Mouse (Mus musculus): ENCODE results near the gene Trim41. TPM values are rescaled to one million over a fixed set of nuclear protein-coding genes. Genes with fewer than 3 reads are reported as not detected.
A peak's percentile ranks its signal among the peaks of the same experiment; 100 is the strongest.

Gene Trim41
- total RNA-seq, 2 experiments from 2014 or later, result 62.6 to 67.1 TPM

GRCm38 (mm10) chr11:48774443-48775298 is 42.5 kb downstream of the Trim41 start:
- intact Hi-C loops (cut with DNase I), result loop anchor here (10.0 kb wide), 2 partner anchors 1860 to 1910 kb away; no protein-coding TSS in a partner anchor
- peak; percentile 68 to 74 for DNase-seq (ENCODE audit: low spot score in 2 of 2)

- intact Hi-C loops (cut with DNase I), result loop anchor here (10.0 kb wide), 2 partner anchors 1857 to 1907 kb away; no protein-coding TSS in a partner anchor
- no peak for DNase-seq (ENCODE audit: low spot score in 2 of 2)
Measured at GRCm38 (mm10) chr11:48771691-48772090, 45.5 kb downstream of the Trim41 start.

GRCm38 (mm10) chr11:48767195-48767876 is 49.8 kb downstream of the Trim41 start:
- intact Hi-C loops (cut with DNase I), result no loop called here
- DNase-seq (ENCODE audit: low spot score in 2 of 2), result no peak

- peak in 1 of 2 experiments; percentile 65 for DNase-seq (ENCODE audit: low spot score in 2 of 2)
- intact Hi-C loops (cut with DNase I), result no loop called here
Measured at GRCm38 (mm10) chr11:48764119-48764518, 53.0 kb downstream of the Trim41 start.

- intact Hi-C loops (cut with DNase I), result no loop called here
- no peak for DNase-seq (ENCODE audit: low spot score in 2 of 2)
Measured at GRCm38 (mm10) chr11:48759021-48759420, 58.1 kb downstream of the Trim41 start.

Other genes starting within 250 kb of the Trim41 start
- gene Rack1, start 17.0 kb downstream of the Trim41 start, total RNA-seq (2021), result 100 to 1,000 TPM; 223 to 235 TPM
- 1 to 10 TPM; 1.4 to 2.2 TPM for gene Trim7, start 8.8 kb upstream of the Trim41 start, total RNA-seq (2021)
- gene Gm12184, start 9.3 kb upstream of the Trim41 start, total RNA-seq (2021), result 1 to 10 TPM in 1 of 2 experiments, under 1 TPM in 1; 0.99 to 1.5 TPM
- 1 to 10 TPM; 4.6 to 5.0 TPM for gene Irgm1, start 54.3 kb upstream of the Trim41 start, total RNA-seq (2021)
- gene Gm5431, start 84.9 kb upstream of the Trim41 start, total RNA-seq (2021), result under 1 TPM; 0.34 to 0.39 TPM
- under 1 TPM; 0.48 to 0.69 TPM for gene Psme2b, start 128.8 kb upstream of the Trim41 start, total RNA-seq (2021)
- not detected for gene Olfr56, start 161.5 kb upstream of the Trim41 start, total RNA-seq (2021)
- gene 9930111J21Rik1, start 162.0 kb upstream of the Trim41 start, total RNA-seq (2021), result under 1 TPM; 0.73 to 0.82 TPM
- gene Gm12185, start 174.9 kb upstream of the Trim41 start, total RNA-seq (2021), result under 1 TPM; 0.09 to 0.11 TPM
- under 1 TPM in 1 of 2 experiments, not detected in 1; 0.50 TPM for gene Tgtp1, start 176.8 kb upstream of the Trim41 start, total RNA-seq (2021)
- gene 9930111J21Rik2, start 233.9 kb upstream of the Trim41 start, total RNA-seq (2021), result 1 to 10 TPM in 1 of 2 experiments, under 1 TPM in 1; 0.89 to 1.4 TPM
- under 1 TPM in 1 of 2 experiments, not detected in 1; 0.21 TPM for gene Tgtp2, start 246.9 kb upstream of the Trim41 start, total RNA-seq (2021)

Measured in left cerebral cortex, postnatal 25 days (tissue).